Mouse (Mus musculus) liver, adult 2 months (tissue): ENCODE measurements around the gene Prss27.

Experiments used
- CTCF ChIP-seq: fragments of 200-500 bp; IDR thresholded peaks from 2 replicates; pipeline ENCODE4 v1.5.1; 2011; ENCODE audit warnings: low read depth, low read length, control low read depth
- POLR2A ChIP-seq: fragments of 200-500 bp; IDR thresholded peaks from 2 replicates; pipeline ENCODE4 v1.6.1; 2011; ENCODE audit warnings: low read length, control low read depth; ENCODE audit not compliant: insufficient read depth; ENCODE audit errors: extremely low read depth

GRCm38 (mm10) chr17:24048053-24048452 lies 10.1 kb downstream of the Prss27 start:
- TF ChIP-seq CTCF: no peak
- TF ChIP-seq POLR2A: no peak
